Mouse (Mus musculus): ENCODE measurements around the gene Gpsm3. TPM values are rescaled to one million over a fixed set of nuclear protein-coding genes. Genes with fewer than 3 reads are reported as not detected.
A peak's percentile ranks its signal among the peaks of the same experiment; 100 is the strongest.

Gpsm3 gene
- polyA plus RNA-seq, 1 experiment: 1.9 TPM

DNA sequence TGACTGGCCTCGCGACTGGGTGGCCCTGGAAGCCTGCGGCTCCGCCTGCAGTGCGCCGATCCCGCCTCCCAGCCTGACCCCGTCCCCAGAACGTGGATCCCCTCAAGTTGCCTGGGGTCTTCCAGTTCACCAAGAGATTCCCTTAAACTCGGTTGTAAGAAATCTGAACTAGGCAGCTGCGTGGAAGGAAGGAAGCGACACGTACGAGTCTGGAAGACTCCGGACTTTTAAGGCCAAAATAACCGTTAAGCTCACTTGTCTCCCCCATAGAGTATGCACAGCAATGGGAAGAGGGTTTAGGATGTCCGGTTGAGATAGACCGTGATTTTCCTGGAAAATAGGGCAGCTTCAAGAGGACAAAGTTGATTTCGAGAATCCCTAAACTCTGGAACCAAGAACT lies 1.8 kb upstream of the Gpsm3 start:
- Histone ChIP-seq H3K4me3 (ENCODE audit: control insufficient read depth, low read depth, low read length) (peak overlapping the region; percentile 94), H3K27me3 (ENCODE audit: control insufficient read depth, insufficient read depth, low read length) (0 out of 2 replicates have a peak, but pooled peaks cover 2% of the 10 kb centered on the region), H3K4me1 (ENCODE audit: control insufficient read depth, insufficient read depth, low read length) (peaks cover 61% of the 10 kb centered on the region), H3K27ac (ENCODE audit: control insufficient read depth, insufficient read depth, low read depth, low read length) (peak overlapping the region; percentile 85), H3K36me3 (ENCODE audit: control insufficient read depth, insufficient read depth, low read length) (no peaks in the 10 kb centered on the region)
- no peak for TF ChIP-seq POLR2A (IDR thresholded peaks at IDR 0.05; ENCODE audit: control insufficient read depth, low read depth, low read length)
- no peak for TF ChIP-seq CTCF (IDR thresholded peaks at IDR 0.05; ENCODE audit: control insufficient read depth, insufficient read depth, insufficient replicate concordance, low read depth, low read length)

GRCm38 (mm10) chr17:34588767-34589166 lies 839 bp upstream of the Gpsm3 start:
- peak overlapping the region; percentile 28 for H3K4me3 ChIP-seq (ENCODE audit: control insufficient read depth, low read depth, low read length)
- H3K27ac ChIP-seq (ENCODE audit: control insufficient read depth, insufficient read depth, low read depth, low read length): no peak overlapping the region
- TF ChIP-seq CTCF (IDR thresholded peaks at IDR 0.05; ENCODE audit: control insufficient read depth, insufficient read depth, insufficient replicate concordance, low read depth, low read length) (no peak), POLR2A (IDR thresholded peaks at IDR 0.05; ENCODE audit: control insufficient read depth, low read depth, low read length) (no peak)
- peaks cover 61% of the 10 kb centered on the region for H3K4me1 ChIP-seq (ENCODE audit: control insufficient read depth, insufficient read depth, low read length)
- H3K27me3 ChIP-seq (ENCODE audit: control insufficient read depth, insufficient read depth, low read length): 0 out of 2 replicates have a peak, but pooled peaks cover 2% of the 10 kb centered on the region
- H3K36me3 ChIP-seq (ENCODE audit: control insufficient read depth, insufficient read depth, low read length): no peaks in the 10 kb centered on the region

DNA sequence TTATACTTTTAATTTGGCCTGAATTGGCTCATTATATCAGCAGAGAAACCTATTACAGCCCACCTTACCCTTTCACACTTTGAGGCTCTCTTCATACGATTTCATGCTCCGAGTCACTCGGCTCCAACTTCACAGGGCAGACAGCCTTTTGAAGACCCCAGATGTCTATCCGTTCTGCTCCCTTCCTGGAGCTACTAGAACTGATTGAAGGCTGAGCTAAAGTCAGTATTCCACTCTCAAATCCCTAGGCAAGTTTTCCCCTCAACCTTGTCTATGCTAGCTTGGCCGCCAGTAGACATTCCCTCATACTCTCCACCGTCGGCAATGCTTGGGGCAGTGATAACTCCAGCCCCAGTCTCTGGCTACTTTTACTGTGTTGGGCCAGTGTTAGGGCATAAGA lies 400 bp upstream of the Gpsm3 start:
- Histone ChIP-seq H3K36me3 (ENCODE audit: control insufficient read depth, insufficient read depth, low read length) (no peaks in the 10 kb centered on the region), H3K27ac (ENCODE audit: control insufficient read depth, insufficient read depth, low read depth, low read length) (peak overlapping the region; percentile 23; the same call in 1 of the 2 replicates), H3K4me3 (ENCODE audit: control insufficient read depth, low read depth, low read length) (peak overlapping the region; percentile 22; the same call in 1 of the 2 replicates), H3K27me3 (ENCODE audit: control insufficient read depth, insufficient read depth, low read length) (0 out of 2 replicates have a peak, but pooled peaks cover 2% of the 10 kb centered on the region), H3K4me1 (ENCODE audit: control insufficient read depth, insufficient read depth, low read length) (peaks cover 60% of the 10 kb centered on the region)
- TF ChIP-seq CTCF (IDR thresholded peaks at IDR 0.05; ENCODE audit: control insufficient read depth, insufficient read depth, insufficient replicate concordance, low read depth, low read length): no peak

- H3K4me1 ChIP-seq (ENCODE audit: control insufficient read depth, insufficient read depth, low read length): peaks cover 53% of the 10 kb centered on the region
- H3K4me3 ChIP-seq (ENCODE audit: control insufficient read depth, low read depth, low read length): peak overlapping the region; percentile 12
- no peak for TF ChIP-seq POLR2A (IDR thresholded peaks at IDR 0.05; ENCODE audit: control insufficient read depth, low read depth, low read length)
- no peak for TF ChIP-seq CTCF (IDR thresholded peaks at IDR 0.05; ENCODE audit: control insufficient read depth, insufficient read depth, insufficient replicate concordance, low read depth, low read length)
These were observed 765 bp downstream of the Gpsm3 start for GRCm38 (mm10) chr17:34590154-34590987.

GRCm38 (mm10) chr17:34591029-34591993 lies 1.7 kb downstream of the Gpsm3 start, which contains the start of gene Pbx2:
TSS of gene Pbx2 (plus strand) at chr17:34591266.
- TF ChIP-seq POLR2A (IDR thresholded peaks at IDR 0.05; ENCODE audit: control insufficient read depth, low read depth, low read length): 0 out of 2 replicates have a peak, but pooled peaks have one; percentile 1
- no peak for TF ChIP-seq CTCF (IDR thresholded peaks at IDR 0.05; ENCODE audit: control insufficient read depth, insufficient read depth, insufficient replicate concordance, low read depth, low read length)
- peaks cover 46% of the 10 kb centered on the region for H3K4me1 ChIP-seq (ENCODE audit: control insufficient read depth, insufficient read depth, low read length)
- peak within 1 kb of the TSS; percentile 71 for H3K27ac ChIP-seq (ENCODE audit: control insufficient read depth, insufficient read depth, low read depth, low read length)
- H3K4me3 ChIP-seq (ENCODE audit: control insufficient read depth, low read depth, low read length): peak within 1 kb of the TSS; percentile 83
- no peaks in the 10 kb centered on the region for H3K36me3 ChIP-seq (ENCODE audit: control insufficient read depth, insufficient read depth, low read length)
- H3K27me3 ChIP-seq (ENCODE audit: control insufficient read depth, insufficient read depth, low read length): 0 out of 2 replicates have a peak, but pooled peaks cover 2% of the 10 kb centered on the region

More at GRCm38 (mm10) chr17:34590154-34590987, 765 bp downstream of the Gpsm3 start:
- Histone ChIP-seq H3K27me3 (ENCODE audit: control insufficient read depth, insufficient read depth, low read length) (0 out of 2 replicates have a peak, but pooled peaks cover 2% of the 10 kb centered on the region), H3K36me3 (ENCODE audit: control insufficient read depth, insufficient read depth, low read length) (no peaks in the 10 kb centered on the region), H3K27ac (ENCODE audit: control insufficient read depth, insufficient read depth, low read depth, low read length) (0 out of 2 replicates have a peak overlapping the region, but pooled peaks have one; percentile 2)

DNA sequence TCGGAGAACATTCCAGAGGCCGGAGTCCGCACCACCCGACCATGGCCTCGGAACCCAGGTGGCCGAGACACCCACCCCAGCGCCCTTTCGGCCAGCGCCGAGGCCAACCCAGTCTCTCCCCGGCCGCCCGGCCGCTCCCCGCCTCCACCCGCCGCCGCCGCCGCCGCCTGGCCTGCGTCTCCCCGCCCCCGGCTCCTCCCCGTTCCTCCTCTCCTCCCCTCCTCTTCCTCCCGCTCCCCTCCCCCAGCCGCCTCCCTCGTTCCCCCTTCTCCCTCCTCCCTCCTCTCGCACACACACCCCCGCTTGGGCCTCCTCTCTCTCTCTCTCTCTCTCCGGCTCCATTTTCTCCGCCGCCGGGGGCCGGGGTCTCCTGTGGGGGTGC lies 2.4 kb downstream of the Gpsm3 start:
- TF ChIP-seq POLR2A (IDR thresholded peaks at IDR 0.05; ENCODE audit: control insufficient read depth, low read depth, low read length) (peak; percentile 43; the same call in 1 of the 2 replicates), CTCF (IDR thresholded peaks at IDR 0.05; ENCODE audit: control insufficient read depth, insufficient read depth, insufficient replicate concordance, low read depth, low read length) (no peak)
- Histone ChIP-seq H3K27ac (ENCODE audit: control insufficient read depth, insufficient read depth, low read depth, low read length) (peak overlapping the region; percentile 71), H3K4me3 (ENCODE audit: control insufficient read depth, low read depth, low read length) (peak overlapping the region; percentile 83)

More for the DNA sequence above, 2.4 kb downstream of the Gpsm3 start:
- Histone ChIP-seq H3K27me3 (ENCODE audit: control insufficient read depth, insufficient read depth, low read length) (0 out of 2 replicates have a peak, but pooled peaks cover 2% of the 10 kb centered on the region), H3K36me3 (ENCODE audit: control insufficient read depth, insufficient read depth, low read length) (no peaks in the 10 kb centered on the region), H3K4me1 (ENCODE audit: control insufficient read depth, insufficient read depth, low read length) (peaks cover 40% of the 10 kb centered on the region)
